Mouse (Mus musculus): Measurements from ENCODE around the gene Cmbl.

The Cmbl gene

GRCm38 (mm10) chr15:31583304-31584085, 18.3 kb downstream of the Cmbl start:
- DNase-seq = no peak

GRCm38 (mm10) chr15:31585238-31585637, 20.0 kb downstream of the Cmbl start:
- no peak for DNase-seq

DNA sequence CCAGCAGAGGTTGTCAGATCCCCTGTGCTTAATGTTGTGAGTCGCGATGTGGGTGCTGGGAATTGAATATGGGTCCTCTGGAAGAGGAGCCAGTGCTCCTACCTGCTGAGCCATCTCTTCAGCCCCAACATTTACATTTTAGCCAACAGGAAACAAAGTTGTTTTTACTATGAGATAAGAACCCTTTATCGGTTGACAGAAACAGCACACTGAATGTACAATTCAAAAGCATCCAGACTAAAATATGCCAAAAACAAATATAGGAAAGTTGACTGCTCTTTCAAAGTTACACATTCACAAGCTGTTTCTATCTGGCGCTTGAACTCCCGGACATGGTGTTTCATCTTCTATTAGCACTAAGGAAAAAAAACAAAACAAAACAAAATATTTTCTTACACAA, 20.9 kb downstream of the Cmbl start:
- DNase-seq = no peak

GRCm38 (mm10) chr15:31586519-31586918, 21.3 kb downstream of the Cmbl start:
- DNase-seq = peak; percentile 84 to 90

- no peak for DNase-seq
These were observed 22.6 kb downstream of the Cmbl start for GRCm38 (mm10) chr15:31587789-31588188.

DNA sequence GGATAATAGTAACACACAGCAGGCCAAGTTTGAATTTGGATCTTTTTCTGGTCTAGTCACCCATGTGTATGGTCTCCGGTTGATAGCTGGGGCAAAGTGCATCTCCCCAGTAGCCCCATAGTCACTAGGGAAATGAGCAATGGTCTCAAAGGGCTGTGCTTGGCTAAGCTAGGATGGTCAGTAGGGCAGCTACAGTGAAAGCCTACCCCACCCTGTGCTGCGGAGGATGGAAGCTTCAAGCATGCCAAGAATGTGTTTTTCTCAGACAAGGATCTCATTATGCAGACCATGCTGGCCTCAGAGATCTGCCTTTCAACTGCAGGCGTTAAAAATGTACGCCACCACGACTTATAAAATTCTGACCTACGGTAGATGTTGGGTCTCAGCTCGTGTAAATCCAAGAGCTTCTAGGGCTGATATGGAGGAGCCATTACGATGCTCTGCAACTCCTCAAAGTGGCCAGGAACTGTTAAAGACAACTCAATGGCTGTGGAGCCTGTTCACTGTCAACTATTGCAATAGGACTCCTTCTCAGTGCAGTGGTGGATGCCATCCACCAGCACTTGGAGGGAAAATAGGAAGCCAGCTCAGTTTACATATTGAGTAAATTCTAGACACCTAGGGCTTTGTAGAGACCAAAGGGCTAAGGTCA, 23.9 kb downstream of the Cmbl start:
- DNase-seq = no peak

GRCm38 (mm10) chr15:31590176-31590575, 25.0 kb downstream of the Cmbl start:
- no peak for DNase-seq

DNA sequence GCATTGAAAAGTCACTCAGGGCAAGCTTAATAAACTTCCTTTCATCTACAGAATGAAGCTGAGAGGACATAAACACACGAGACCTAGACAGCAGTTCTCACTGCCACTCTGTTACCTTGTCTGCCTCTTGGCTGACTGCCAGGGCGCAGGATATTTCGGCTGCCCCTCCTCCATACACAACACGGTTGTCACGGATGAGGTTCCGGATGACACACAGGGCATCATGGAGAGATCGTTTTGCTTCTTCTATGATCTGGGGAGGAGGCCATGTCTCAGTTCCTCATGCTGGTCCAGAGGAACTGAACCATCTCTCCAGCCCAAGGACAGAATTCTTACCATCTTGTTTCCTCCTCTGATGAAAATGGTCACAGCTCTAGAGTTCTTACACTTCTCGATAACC, 27.3 kb downstream of the Cmbl start:
- DNase-seq = no peak

- DNase-seq = no peak
These were observed 29.1 kb downstream of the Cmbl start for GRCm38 (mm10) chr15:31594260-31594659.

- no peak for DNase-seq
These were observed 30.5 kb downstream of the Cmbl start for GRCm38 (mm10) chr15:31595651-31596050.

DNA sequence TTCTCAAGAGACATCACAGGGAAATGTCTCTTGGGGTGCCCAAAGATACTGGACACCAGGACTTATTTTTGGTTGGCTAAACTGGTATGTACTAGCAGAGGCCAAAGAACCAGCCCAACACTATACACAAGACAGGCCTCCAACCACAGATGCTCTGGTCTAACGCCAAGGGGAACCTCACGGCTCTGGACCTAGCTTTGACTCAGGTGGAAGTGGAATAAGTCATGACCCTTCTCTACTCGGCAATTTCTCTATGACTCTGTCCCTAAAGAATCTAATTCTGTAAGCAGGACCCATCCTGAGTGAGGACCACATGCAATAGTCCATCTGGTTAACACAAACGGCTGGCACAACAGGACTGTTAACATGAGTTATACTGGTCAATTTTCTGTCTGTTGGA, 34.6 kb downstream of the Cmbl start:
- DNase-seq = no peak

- DNase-seq = no peak
These were observed 36.1 kb downstream of the Cmbl start for GRCm38 (mm10) chr15:31601279-31601645.

GRCm38 (mm10) chr15:31601646-31602374, 36.6 kb downstream of the Cmbl start, which contains the start of the genes Cct5 and Fam173b:
Gene Cct5 (minus strand): TSS chr15:31601804.
Gene Fam173b (plus strand): TSS chr15:31601852.
- peak; percentile 97 to 99 for DNase-seq

DNA sequence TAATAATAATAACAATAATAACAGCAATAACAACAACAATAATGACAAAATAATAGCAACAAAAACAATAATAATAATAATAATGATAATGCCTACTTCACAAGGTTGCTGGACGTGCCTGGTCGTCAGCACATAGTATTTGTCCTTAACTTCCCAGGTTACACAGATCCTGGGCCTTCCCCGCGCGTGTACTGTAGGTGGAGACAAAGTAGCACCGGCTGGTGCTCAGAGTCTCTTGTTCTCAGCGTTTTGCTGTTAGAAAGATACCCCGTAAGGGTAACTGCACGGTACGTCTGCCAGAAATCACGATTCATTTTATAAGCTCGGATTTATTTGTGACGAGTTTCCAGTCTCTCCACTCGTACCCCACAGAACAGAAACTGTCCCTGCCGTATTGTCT, 37.2 kb downstream of the Cmbl start:
- DNase-seq = peak; percentile 66 to 68

DNA sequence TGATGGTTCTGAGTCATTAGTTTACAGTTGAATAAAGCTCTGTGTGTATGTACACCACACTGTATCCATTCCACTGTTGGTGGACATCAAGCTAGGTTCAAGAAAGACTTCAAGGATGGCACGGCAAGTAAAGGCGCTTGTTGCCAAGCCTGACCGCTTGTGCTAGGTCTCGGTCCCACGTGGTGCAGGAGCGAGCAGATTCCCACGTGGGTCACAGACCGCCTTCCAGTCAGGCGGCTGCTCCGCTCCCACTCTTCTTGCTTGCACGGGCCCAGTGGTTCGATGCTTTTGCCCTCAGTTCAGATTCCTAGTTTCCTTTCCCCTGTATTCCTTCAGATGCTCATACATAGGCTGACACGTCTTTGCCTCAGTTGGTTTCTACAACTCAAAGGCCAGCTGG, 37.9 kb downstream of the Cmbl start:
- DNase-seq = no peak

- DNase-seq = peak; percentile 36 to 38
These were observed 41.6 kb downstream of the Cmbl start for GRCm38 (mm10) chr15:31606821-31607220.

DNA sequence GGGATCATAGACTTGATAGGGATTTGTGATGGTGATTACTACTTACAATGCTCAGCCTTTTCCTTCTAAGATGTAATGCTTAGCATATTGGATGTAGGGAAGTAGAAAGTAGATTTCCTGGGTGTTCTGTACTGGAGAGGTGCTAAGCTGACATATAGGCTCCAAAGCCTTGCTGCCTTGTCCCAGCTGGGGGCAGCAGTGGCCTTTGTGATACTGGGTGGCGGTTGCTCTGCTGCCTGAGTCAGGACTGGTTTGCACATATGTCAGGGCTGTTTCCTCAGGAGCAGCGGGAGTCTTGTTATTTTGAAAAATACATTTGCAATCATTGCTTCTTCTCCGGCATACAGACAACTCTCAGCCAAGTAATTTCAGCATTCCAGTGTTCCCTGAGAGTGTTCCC, 45.8 kb downstream of the Cmbl start:
- peak in 1 of 2 experiments; percentile 48 for DNase-seq

GRCm38 (mm10) chr15:31611976-31612375, 46.8 kb downstream of the Cmbl start:
- no peak for DNase-seq

- no peak for DNase-seq
These were observed 48.8 kb downstream of the Cmbl start for GRCm38 (mm10) chr15:31613826-31614453.

GRCm38 (mm10) chr15:31614666-31615065, 49.5 kb downstream of the Cmbl start:
- DNase-seq = no peak

DNA sequence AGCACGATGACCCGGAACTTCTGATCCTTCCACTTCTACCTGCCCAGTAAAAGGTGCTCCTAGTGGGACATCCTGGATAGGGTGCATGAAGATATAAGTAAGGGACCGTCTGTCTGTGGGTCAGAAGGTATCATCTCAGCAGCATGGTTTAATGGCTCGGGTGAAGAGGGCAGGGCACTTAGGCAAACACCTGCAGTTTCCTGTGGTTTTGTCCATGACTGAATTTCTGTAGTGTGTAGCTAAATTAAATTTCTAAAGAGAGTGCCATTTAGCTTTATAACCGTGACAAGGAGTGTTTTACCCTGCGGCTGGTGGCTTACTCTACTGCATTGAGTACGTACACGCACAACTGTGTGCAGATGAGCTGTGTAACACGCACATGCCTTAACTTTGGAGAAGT, 52.1 kb downstream of the Cmbl start:
- DNase-seq = no peak

- no peak for DNase-seq
These were observed 54.3 kb downstream of the Cmbl start for GRCm38 (mm10) chr15:31619521-31619920.
